Mouse (Mus musculus): ENCODE results near the gene Gpr107.

GRCm38 (mm10) chr2:31204677-31205076 lies 52.6 kb downstream of the Gpr107 start:
- TF ChIP-seq CTCF (IDR thresholded peaks at IDR 0.05; ENCODE audit: extremely low read depth, insufficient read depth, low read length) = no peak
- no peak for TF ChIP-seq POLR2A (IDR thresholded peaks at IDR 0.05; ENCODE audit: extremely low read depth, insufficient read depth, low read length)

All from cortical plate, adult 2 months (tissue).